Mouse (Mus musculus): ENCODE measurements at regions not wholly inside any gene's neighbourhood (a gene's known extent, or its start where the extent isn't known, plus 50 kb on each side); places are given as distances from the start of the nearest gene placed in this dataset.

GRCm38 (mm10) chr13:28557032-28557570 lies 299.8 kb downstream of the Gm11361 start:
- Histone ChIP-seq H3K4me3 (ENCODE audit: insufficient read depth, low read depth, low read length) (no peak overlapping the region), H3K27ac (ENCODE audit: insufficient read depth, low read depth, low read length) (no peak overlapping the region), H3K4me1 (ENCODE audit: control insufficient read depth, insufficient read depth, low read length) (peaks cover 4% of the 10 kb centered on the region; the same call in 1 of the 2 replicates)
- 95% methylated on average over 4 of the region's 4 CpGs for WGBS
- TF ChIP-seq CTCF (IDR thresholded peaks at IDR 0.05; ENCODE audit: insufficient read depth, low read depth, low read length) (no peak), POLR2A (IDR thresholded peaks at IDR 0.05; ENCODE audit: insufficient read depth, low read depth, low read length) (no peak)

- Histone ChIP-seq H3K4me1 (ENCODE audit: control insufficient read depth, insufficient read depth, low read length) (peaks cover 4% of the 10 kb centered on the region; the same call in 1 of the 2 replicates), H3K27ac (ENCODE audit: insufficient read depth, low read depth, low read length) (no peak overlapping the region), H3K4me3 (ENCODE audit: insufficient read depth, low read depth, low read length) (no peak overlapping the region)
- WGBS = 80% methylated on average over 5 of the region's 5 CpGs
- TF ChIP-seq CTCF (IDR thresholded peaks at IDR 0.05; ENCODE audit: insufficient read depth, low read depth, low read length) = no peak
- TF ChIP-seq POLR2A (IDR thresholded peaks at IDR 0.05; ENCODE audit: insufficient read depth, low read depth, low read length) = no peak
These were observed 299.1 kb downstream of the Gm11361 start for GRCm38 (mm10) chr13:28556385-28556938.

- H3K27ac ChIP-seq (ENCODE audit: insufficient read depth, low read depth, low read length) = no peak overlapping the region
- TF ChIP-seq POLR2A (IDR thresholded peaks at IDR 0.05; ENCODE audit: insufficient read depth, low read depth, low read length) (no peak), CTCF (IDR thresholded peaks at IDR 0.05; ENCODE audit: insufficient read depth, low read depth, low read length) (no peak)
- no peak overlapping the region for H3K4me3 ChIP-seq (ENCODE audit: insufficient read depth, low read depth, low read length)
- 81% methylated on average over 12 of the region's 12 CpGs for WGBS
- peaks cover 4% of the 10 kb centered on the region; the same call in 1 of the 2 replicates for H3K4me1 ChIP-seq (ENCODE audit: control insufficient read depth, insufficient read depth, low read length)
These were observed 297.0 kb downstream of the Gm11361 start for GRCm38 (mm10) chr13:28554143-28554830.

- peak overlapping the region; percentile 35; the same call in 1 of the 2 replicates for H3K27ac ChIP-seq (ENCODE audit: insufficient read depth, low read depth, low read length)
- TF ChIP-seq POLR2A (IDR thresholded peaks at IDR 0.05; ENCODE audit: insufficient read depth, low read depth, low read length) (no peak), CTCF (IDR thresholded peaks at IDR 0.05; ENCODE audit: insufficient read depth, low read depth, low read length) (no peak)
- H3K4me3 ChIP-seq (ENCODE audit: insufficient read depth, low read depth, low read length) = no peak overlapping the region
- peaks cover 4% of the 10 kb centered on the region; the same call in 1 of the 2 replicates for H3K4me1 ChIP-seq (ENCODE audit: control insufficient read depth, insufficient read depth, low read length)
- WGBS = 42% methylated on average over 10 of the region's 10 CpGs
These were observed 295.8 kb downstream of the Gm11361 start for GRCm38 (mm10) chr13:28552974-28553750.

- TF ChIP-seq POLR2A (IDR thresholded peaks at IDR 0.05; ENCODE audit: insufficient read depth, low read depth, low read length) (no peak), CTCF (IDR thresholded peaks at IDR 0.05; ENCODE audit: insufficient read depth, low read depth, low read length) (no peak)
- H3K27ac ChIP-seq (ENCODE audit: insufficient read depth, low read depth, low read length) = no peak overlapping the region
- 84% methylated on average over 6 of the region's 6 CpGs for WGBS
- peaks cover 4% of the 10 kb centered on the region; the same call in 1 of the 2 replicates for H3K4me1 ChIP-seq (ENCODE audit: control insufficient read depth, insufficient read depth, low read length)
- H3K4me3 ChIP-seq (ENCODE audit: insufficient read depth, low read depth, low read length) = no peak overlapping the region
These were observed 294.2 kb downstream of the Gm11361 start for GRCm38 (mm10) chr13:28551555-28551954.

- H3K4me3 ChIP-seq (ENCODE audit: insufficient read depth, low read depth, low read length) = no peak overlapping the region
- H3K4me1 ChIP-seq (ENCODE audit: control insufficient read depth, insufficient read depth, low read length) = peaks cover 6% of the 10 kb centered on the region; the same call in 1 of the 2 replicates
- WGBS = 94% methylated on average over 1 of the region's 1 CpGs
- no peak overlapping the region for H3K27ac ChIP-seq (ENCODE audit: insufficient read depth, low read depth, low read length)
- TF ChIP-seq CTCF (IDR thresholded peaks at IDR 0.05; ENCODE audit: insufficient read depth, low read depth, low read length) (no peak), POLR2A (IDR thresholded peaks at IDR 0.05; ENCODE audit: insufficient read depth, low read depth, low read length) (no peak)
These were observed 288.5 kb downstream of the Gm11361 start for GRCm38 (mm10) chr13:28545797-28546196.

GRCm38 (mm10) chr13:28545337-28545736 lies 288.0 kb downstream of the Gm11361 start:
- Histone ChIP-seq H3K27ac (ENCODE audit: insufficient read depth, low read depth, low read length) (no peak overlapping the region), H3K4me1 (ENCODE audit: control insufficient read depth, insufficient read depth, low read length) (peaks cover 6% of the 10 kb centered on the region; the same call in 1 of the 2 replicates), H3K4me3 (ENCODE audit: insufficient read depth, low read depth, low read length) (no peak overlapping the region)
- TF ChIP-seq CTCF (IDR thresholded peaks at IDR 0.05; ENCODE audit: insufficient read depth, low read depth, low read length) (no peak), POLR2A (IDR thresholded peaks at IDR 0.05; ENCODE audit: insufficient read depth, low read depth, low read length) (no peak)
- WGBS = 56% methylated on average over 2 of the region's 2 CpGs

GRCm38 (mm10) chr13:28544819-28545180 lies 287.5 kb downstream of the Gm11361 start:
- WGBS = 82% methylated on average over 2 of the region's 2 CpGs
- TF ChIP-seq CTCF (IDR thresholded peaks at IDR 0.05; ENCODE audit: insufficient read depth, low read depth, low read length) (no peak), POLR2A (IDR thresholded peaks at IDR 0.05; ENCODE audit: insufficient read depth, low read depth, low read length) (no peak)
- peaks cover 6% of the 10 kb centered on the region; the same call in 1 of the 2 replicates for H3K4me1 ChIP-seq (ENCODE audit: control insufficient read depth, insufficient read depth, low read length)
- H3K27ac ChIP-seq (ENCODE audit: insufficient read depth, low read depth, low read length) = no peak overlapping the region
- no peak overlapping the region for H3K4me3 ChIP-seq (ENCODE audit: insufficient read depth, low read depth, low read length)

All from olfactory bulb, adult 2 months (tissue).